Comparison of ENCODE assay signal across 8 mouse cellular contexts in genomic region chr2:60125049-60126004, GRCm38 (mm10).
DNase-seq lines count a peak whose midpoint lies in the region; ATAC-seq lines count a peak whose summit lies in the region.

No protein-coding gene starts in this region.

- H3K9ac ChIP-seq in hindbrain, embryonic 13.5 days = peak overlapping the region; percentile 98

- H3K4me1 ChIP-seq in hindbrain, embryonic 13.5 days (replicated peaks) = peaks cover 24% of the 10 kb centered on the region

- peak overlapping the region; percentile 85 for H3K4me3 ChIP-seq in hindbrain, embryonic 13.5 days

- ATAC-seq in hindbrain, embryonic 13.5 days (ENCODE audit: low FRiP score) = peak; percentile 76

- WGBS in hindbrain, embryonic 13.5 days = under 1% methylated on average over 55 of the region's 83 CpGs

- no peaks in the 10 kb centered on the region for H3K27me3 ChIP-seq in hindbrain, embryonic 13.5 days

- no peaks in the 10 kb centered on the region for H3K36me3 ChIP-seq in hindbrain, embryonic 13.5 days

- H3K9me3 ChIP-seq in hindbrain, embryonic 13.5 days = no peaks in the 10 kb centered on the region

- H3K4me2 ChIP-seq in hindbrain, embryonic 13.5 days = peak overlapping the region; percentile 60

- DNase-seq in NIH3T3 (ENCODE audit: low read depth) = peak; percentile 77
- DNase-seq in cerebellum, adult 9-11 months = peak; percentile 57
- DNase-seq in frontal cortex, postnatal 25 days (ENCODE audit: low spot score in 2 of 2) = peak; percentile 32 to 39
- peak; percentile 58 to 59 for DNase-seq in layer of hippocampus, postnatal 14 days (ENCODE audit: low spot score in 2 of 2)
- peak; percentile 69 for DNase-seq in lung, postnatal 25 days (ENCODE audit: low spot score)
- DNase-seq in retina, embryonic 14.5 days (ENCODE audit: low spot score) = peak; percentile 83
- DNase-seq in thymus, postnatal 36 days = peak; percentile 68 to 71

- H3K27ac ChIP-seq in hindbrain, embryonic 13.5 days = peak overlapping the region; percentile 100

Comparison
In these comparisons a context has a peak if more than half of its experiments do, and no peak if none do; other contexts are left out.
1. Peak in every context shown above with its lines: DNase-seq, ATAC-seq, H3K4me3 ChIP-seq and H3K27ac ChIP-seq.